Mouse (Mus musculus) stomach, postnatal 0 days (tissue): ENCODE data around the gene Panx1.

Source experiments
- CTCF ChIP-seq: IDR thresholded peaks from 2 replicates; pipeline ENCODE4 v1.5.1; 2016; ENCODE audit warnings: antibody characterized with exemption, low read depth, mild to moderate bottlenecking, moderate library complexity
- EP300 ChIP-seq: optimal IDR thresholded peaks from 2 replicates; pipeline ENCODE3; 2016; ENCODE audit warnings: antibody characterized with exemption

DNA sequence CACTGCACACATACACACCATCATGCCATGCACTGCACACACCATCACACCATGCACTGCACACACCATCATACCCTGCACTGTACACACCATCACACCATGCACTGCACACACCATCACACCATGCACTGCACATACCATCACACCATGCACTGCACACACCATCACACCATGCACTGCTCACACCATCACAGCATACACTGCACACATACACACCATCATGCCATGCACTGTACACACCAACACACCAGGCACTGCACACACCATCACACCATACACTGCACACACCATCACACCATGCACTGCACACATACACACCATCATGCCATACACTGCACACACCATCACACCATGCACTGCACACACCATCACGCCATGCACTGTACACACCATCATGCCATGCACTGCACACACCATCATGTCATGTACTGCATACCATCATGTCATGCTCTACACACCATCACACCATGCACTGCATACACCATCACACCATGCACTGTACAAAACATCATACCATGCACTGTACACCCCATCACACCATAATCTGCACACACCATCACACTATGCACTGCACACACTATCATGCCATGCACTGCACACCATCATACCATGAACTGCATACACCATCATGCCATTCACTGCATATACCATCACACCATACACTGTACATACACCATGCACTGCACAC, 56.5 kb downstream of the Panx1 start:
- TF ChIP-seq CTCF (no peak), EP300 (no peak)
